Mouse (Mus musculus) heart, embryonic 16.5 days (tissue): ENCODE measurements around the gene Pik3r5. TPM values are rescaled to one million over a fixed set of nuclear protein-coding genes. Genes with fewer than 3 reads are reported as not detected.

Experiments used
- ATAC-seq: fragments of 200-750 bp; cut with Nextera tagmentation; replicated peaks from 2 replicates; pipeline ENCODE4 v1.8.0; 2017; ENCODE audit warnings: moderate number of reproducible peaks; ENCODE audit not compliant: insufficient read depth, low FRiP score; ENCODE audit errors: extremely low read depth
- H3K27ac ChIP-seq: fragments of 300-500 bp; sonication (generic); 2 replicates; pipeline ENCODE4 v1.5.1; 2014; ENCODE audit warnings: mild to moderate bottlenecking, low read length, control low read depth, moderate library complexity
- H3K27me3 ChIP-seq: fragments of 300-500 bp; sonication (generic); 2 replicates; pipeline ENCODE4 v1.6.1; 2014; ENCODE audit warnings: low read length, mixed read lengths; ENCODE audit not compliant: control insufficient read depth, insufficient read depth
- H3K36me3 ChIP-seq: fragments of 300-500 bp; sonication (generic); 2 replicates; pipeline ENCODE4 v1.6.1; 2014; ENCODE audit not compliant: control insufficient read depth, insufficient read depth
- H3K4me1 ChIP-seq: fragments of 300-500 bp; sonication (generic); 2 replicates; pipeline ENCODE4 v1.6.1; 2014; ENCODE audit warnings: low read length, mixed read lengths; ENCODE audit not compliant: control insufficient read depth, insufficient read depth
- H3K4me2 ChIP-seq: fragments of 300-500 bp; sonication (generic); 2 replicates; pipeline ENCODE4 v1.6.1; 2014; ENCODE audit warnings: low read depth, mild to moderate bottlenecking, control low read depth, low read length
- H3K4me3 ChIP-seq: fragments of 300-500 bp; sonication (generic); 2 replicates; pipeline ENCODE4 v1.5.1; 2014; ENCODE audit warnings: mild to moderate bottlenecking, control low read depth, low read length
- H3K9ac ChIP-seq: fragments of 300-500 bp; sonication (generic); 2 replicates; pipeline ENCODE4 v1.6.1; 2014; ENCODE audit warnings: low read length, control low read depth
- H3K9me3 ChIP-seq: fragments of 300-500 bp; sonication (generic); replicated peaks from 2 replicates; pipeline ENCODE4 v1.6.1; 2016; ENCODE audit warnings: low read length; ENCODE audit not compliant: control insufficient read depth
- WGBS: fragments of 180-500 bp; shearing (Covaris S2); extraction: QIAGEN DNeasy Blood & Tissue Kit; methylation state at CpG from one replicate; pipeline ENCODE4 v1.1.7; 2014; 5-methylcytosine and 5-hydroxymethylcytosine counted together
- polyA plus RNA-seq: library from polyadenylated mRNA; unstranded; fragments of >200 nt; fragmentation: Nextera tagmentation; extraction: Ambion mirVana; gene quantifications from 2 replicates; pipeline ENCODE4 v1.2.1, GENCODE M21; 2015

Pik3r5 gene
- 1.3 and 2.5 TPM in 2 replicates for polyA plus RNA-seq

- Histone ChIP-seq H3K27ac (peak within 1 kb of the TSS; percentile 12; the same call in 1 of the 2 replicates), H3K4me1 (no peaks in the 10 kb centered on the region; the same call in 1 of the 2 replicates), H3K27me3 (0 out of 2 replicates have a peak, but pooled peaks cover 4% of the 10 kb centered on the region), H3K9me3 (no peaks in the 10 kb centered on the region), H3K9ac (peak within 1 kb of the TSS; percentile 65; the same call in 1 of the 2 replicates), H3K36me3 (no peaks in the 10 kb centered on the region), H3K4me2 (peak within 1 kb of the TSS; percentile 78), H3K4me3 (peak within 1 kb of the TSS; percentile 61)
- WGBS = 5% methylated on average over 35 of the region's 35 CpGs
- ATAC-seq = peak; percentile 84
Observed at GRCm38 (mm10) chr11:68431699-68432360, at the start of gene Pik3r5. Gene Pik3r5, plus strand, starts transcription at chr11:68432121.

GRCm38 (mm10) chr11:68383519-68383918 lies 48.4 kb upstream of the Pik3r5 start:
- no peak for ATAC-seq
- Histone ChIP-seq H3K9ac (peak overlapping the region; percentile 24; the same call in 1 of the 2 replicates), H3K4me2 (peak overlapping the region; percentile 93), H3K27ac (no peak overlapping the region), H3K4me1 (peaks cover 23% of the 10 kb centered on the region), H3K4me3 (peak overlapping the region; percentile 85), H3K27me3 (peaks cover 31% of the 10 kb centered on the region), H3K9me3 (no peaks in the 10 kb centered on the region), H3K36me3 (no peaks in the 10 kb centered on the region)
- 35% methylated on average over 10 of the region's 10 CpGs for WGBS

- no peak overlapping the region for H3K27ac ChIP-seq
- 19% methylated on average over 12 of the region's 12 CpGs for WGBS
- peak overlapping the region; percentile 74 for H3K9ac ChIP-seq
- peak overlapping the region; percentile 93 for H3K4me2 ChIP-seq
- H3K36me3 ChIP-seq = no peaks in the 10 kb centered on the region
- H3K9me3 ChIP-seq = no peaks in the 10 kb centered on the region
- H3K4me3 ChIP-seq = peak overlapping the region; percentile 85
- H3K4me1 ChIP-seq = peaks cover 20% of the 10 kb centered on the region
- no peak for ATAC-seq
- peaks cover 31% of the 10 kb centered on the region for H3K27me3 ChIP-seq
Observed at GRCm38 (mm10) chr11:68384131-68384530, 47.8 kb upstream of the Pik3r5 start.

GRCm38 (mm10) chr11:68384592-68385020 lies 47.3 kb upstream of the Pik3r5 start:
- Histone ChIP-seq H3K4me1 (peaks cover 16% of the 10 kb centered on the region), H3K27ac (no peak overlapping the region), H3K4me2 (peak overlapping the region; percentile 93), H3K27me3 (peaks cover 30% of the 10 kb centered on the region), H3K9ac (peak overlapping the region; percentile 74), H3K36me3 (no peaks in the 10 kb centered on the region), H3K9me3 (no peaks in the 10 kb centered on the region), H3K4me3 (peak overlapping the region; percentile 85)
- ATAC-seq = no peak
- WGBS = 1% methylated on average over 27 of the region's 27 CpGs

- H3K27ac ChIP-seq = peak overlapping the region; percentile 34; the same call in 1 of the 2 replicates
- peak overlapping the region; percentile 93 for H3K4me2 ChIP-seq
- H3K4me3 ChIP-seq = peak overlapping the region; percentile 85
- peaks cover 28% of the 10 kb centered on the region for H3K27me3 ChIP-seq
- H3K36me3 ChIP-seq = no peaks in the 10 kb centered on the region
- 1% methylated on average over 94 of the region's 94 CpGs for WGBS
- peak overlapping the region; percentile 74 for H3K9ac ChIP-seq
- ATAC-seq = no peak
- H3K9me3 ChIP-seq = no peaks in the 10 kb centered on the region
- peaks cover 17% of the 10 kb centered on the region for H3K4me1 ChIP-seq
Observed at GRCm38 (mm10) chr11:68385021-68385821, 46.7 kb upstream of the Pik3r5 start.

- under 1% methylated on average over 56 of the region's 68 CpGs for WGBS
- peak; percentile 20; the same call in 1 of the 2 replicates for ATAC-seq
- H3K9me3 ChIP-seq = no peaks in the 10 kb centered on the region
- H3K27me3 ChIP-seq = peaks cover 34% of the 10 kb centered on the region
- peaks cover 21% of the 10 kb centered on the region for H3K4me1 ChIP-seq
- peak overlapping the region; percentile 85 for H3K4me3 ChIP-seq
- H3K27ac ChIP-seq = peak overlapping the region; percentile 93
- peak overlapping the region; percentile 74 for H3K9ac ChIP-seq
- peak overlapping the region; percentile 93 for H3K4me2 ChIP-seq
- H3K36me3 ChIP-seq = no peaks in the 10 kb centered on the region
Observed at GRCm38 (mm10) chr11:68385921-68386588, 45.9 kb upstream of the Pik3r5 start.

- Histone ChIP-seq H3K4me3 (peak overlapping the region; percentile 85), H3K9ac (peak overlapping the region; percentile 74), H3K4me1 (peaks cover 27% of the 10 kb centered on the region), H3K36me3 (no peaks in the 10 kb centered on the region), H3K4me2 (peak overlapping the region; percentile 93), H3K27ac (peak overlapping the region; percentile 93), H3K27me3 (peaks cover 27% of the 10 kb centered on the region), H3K9me3 (no peaks in the 10 kb centered on the region)
- under 1% methylated on average over 87 of the region's 90 CpGs for WGBS
- ATAC-seq = peak; percentile 45
Observed at GRCm38 (mm10) chr11:68386589-68387440, 45.1 kb upstream of the Pik3r5 start.

GRCm38 (mm10) chr11:68387441-68387760 lies 44.5 kb upstream of the Pik3r5 start:
- 51% methylated on average over 4 of the region's 4 CpGs for WGBS
- Histone ChIP-seq H3K9me3 (no peaks in the 10 kb centered on the region), H3K9ac (peak overlapping the region; percentile 74), H3K4me1 (peaks cover 27% of the 10 kb centered on the region), H3K4me2 (peak overlapping the region; percentile 93), H3K4me3 (peak overlapping the region; percentile 85), H3K36me3 (no peaks in the 10 kb centered on the region), H3K27ac (peak overlapping the region; percentile 93), H3K27me3 (peaks cover 33% of the 10 kb centered on the region)
- ATAC-seq = no peak
